Mouse (Mus musculus) myocyte (in vitro differentiated cells): ENCODE data around the gene Stox2. TPM values are rescaled to one million over a fixed set of nuclear protein-coding genes. Genes with fewer than 3 reads are reported as not detected.

Experiments
- H3K27me3 ChIP-seq: one replicate; pipeline ENCODE4 v1.6.1; 2011; ENCODE audit not compliant: control insufficient read depth, insufficient read depth, insufficient read length
- H3K36me3 ChIP-seq: one replicate; pipeline ENCODE4 v1.6.1; 2011; ENCODE audit not compliant: control insufficient read depth, insufficient read depth
- H3K4me2 ChIP-seq: one replicate; pipeline ENCODE4 v1.6.1; 2011; ENCODE audit warnings: low read depth, control low read depth
- H3K4me3 ChIP-seq: one replicate; pipeline ENCODE4 v1.5.1; 2011; ENCODE audit warnings: mild to moderate bottlenecking, control low read depth, moderate library complexity
- H3K79me2 ChIP-seq: one replicate; pipeline ENCODE4 v1.6.1; 2011; ENCODE audit not compliant: control insufficient read depth, insufficient read depth
- H3ac ChIP-seq: one replicate; pipeline ENCODE4 v1.6.1; 2011; ENCODE audit not compliant: control insufficient read depth, insufficient read length
- CEBPB ChIP-seq: IDR thresholded peaks from 2 replicates; pipeline ENCODE4 v1.6.1; 2011; ENCODE audit warnings: mild to moderate bottlenecking, moderate library complexity; ENCODE audit not compliant: poor library complexity, insufficient read depth, severe bottlenecking
- E2F4 ChIP-seq: IDR thresholded peaks from one replicate; pipeline ENCODE4 v1.6.1; 2011; ENCODE audit warnings: mild to moderate bottlenecking, control low read depth, moderate library complexity; ENCODE audit not compliant: insufficient read depth
- MAX ChIP-seq: IDR thresholded peaks from one replicate; pipeline ENCODE4 v1.6.1; 2011; ENCODE audit warnings: low read depth, mild to moderate bottlenecking, control low read depth
- MYOD1 ChIP-seq, 3 experiments: IDR thresholded peaks; one replicate each; pipeline ENCODE4 v1.6.1; 2011; ENCODE audit warnings: control low read depth in 2 of 3, low read depth in 2 of 3, mild to moderate bottlenecking in 2 of 3, moderate library complexity in 1 of 3; ENCODE audit not compliant: insufficient read length in 2 of 3, control insufficient read depth in 1 of 3
- MYOG ChIP-seq, 3 experiments: IDR thresholded peaks; one replicate each; pipeline ENCODE4 v1.6.1; 2011; ENCODE audit warnings: control low read depth in 2 of 3, low read depth in 2 of 3, mild to moderate bottlenecking in 2 of 3; ENCODE audit not compliant: insufficient read length in 2 of 3, control insufficient read depth in 1 of 3, insufficient read depth in 1 of 3
- POLR2A ChIP-seq: IDR thresholded peaks from one replicate; pipeline ENCODE4 v1.6.1; 2011; ENCODE audit warnings: low read depth, mild to moderate bottlenecking, control low read depth, moderate library complexity; ENCODE audit not compliant: insufficient read length
- POLR2AphosphoS2 ChIP-seq: IDR thresholded peaks from one replicate; pipeline ENCODE4 v1.6.1; 2011; ENCODE audit warnings: low read depth, control low read depth; ENCODE audit not compliant: insufficient read length
- REST ChIP-seq: IDR thresholded peaks from one replicate; pipeline ENCODE4 v1.6.1; 2011; ENCODE audit warnings: mild to moderate bottlenecking, control low read depth, moderate library complexity; ENCODE audit not compliant: insufficient read depth, insufficient read length
- SRF ChIP-seq: IDR thresholded peaks from one replicate; pipeline ENCODE4 v1.6.1; 2011; ENCODE audit warnings: low read depth; ENCODE audit not compliant: control insufficient read depth, insufficient read length
- TCF12 ChIP-seq: IDR thresholded peaks from one replicate; pipeline ENCODE4 v1.6.1; 2011; ENCODE audit warnings: mild to moderate bottlenecking, control low read depth; ENCODE audit not compliant: poor library complexity, insufficient read depth, severe bottlenecking
- TCF3 ChIP-seq: IDR thresholded peaks from one replicate; pipeline ENCODE4 v1.6.1; 2011; ENCODE audit warnings: low read depth, control low read depth; ENCODE audit not compliant: insufficient read length
- USF1 ChIP-seq: IDR thresholded peaks from one replicate; pipeline ENCODE4 v1.6.1; 2011; ENCODE audit warnings: low read depth, mild to moderate bottlenecking, control low read depth, moderate library complexity
- polyA plus RNA-seq: library from polyadenylated mRNA; unstranded; fragments of >200 nt; fragmentation: generic; extraction: Trizol; gene quantifications from one replicate; pipeline ENCODE4 v1.2.1, GENCODE M21; 2012; ENCODE audit warnings: missing spikeins

Gene Stox2
- polyA plus RNA-seq, 1 experiment: not detected

GRCm38 (mm10) chr8:47241421-47242078 is 204.6 kb downstream of the Stox2 start:
- Histone ChIP-seq H3K4me3 (no peak overlapping the region), H3K79me2 (no peaks in the 10 kb centered on the region), H3K4me2 (no peak overlapping the region), H3ac (no peak overlapping the region), H3K27me3 (no peaks in the 10 kb centered on the region), H3K36me3 (no peaks in the 10 kb centered on the region)
- TF ChIP-seq POLR2AphosphoS2 (no peak), MAX (no peak), SRF (no peak), REST (no peak), POLR2A (no peak), MYOD1 (IDR thresholded peaks at IDR 0.05; ENCODE audit: control insufficient read depth in 1 of 3, insufficient read length in 2 of 3, low read depth in 2 of 3) (no peak), TCF12 (no peak), USF1 (no peak), CEBPB (no peak), TCF3 (no peak), MYOG (IDR thresholded peaks at IDR 0.05; ENCODE audit: control insufficient read depth in 1 of 3, insufficient read depth in 1 of 3, insufficient read length in 2 of 3, low read depth in 2 of 3) (no peak), E2F4 (no peak)

DNA sequence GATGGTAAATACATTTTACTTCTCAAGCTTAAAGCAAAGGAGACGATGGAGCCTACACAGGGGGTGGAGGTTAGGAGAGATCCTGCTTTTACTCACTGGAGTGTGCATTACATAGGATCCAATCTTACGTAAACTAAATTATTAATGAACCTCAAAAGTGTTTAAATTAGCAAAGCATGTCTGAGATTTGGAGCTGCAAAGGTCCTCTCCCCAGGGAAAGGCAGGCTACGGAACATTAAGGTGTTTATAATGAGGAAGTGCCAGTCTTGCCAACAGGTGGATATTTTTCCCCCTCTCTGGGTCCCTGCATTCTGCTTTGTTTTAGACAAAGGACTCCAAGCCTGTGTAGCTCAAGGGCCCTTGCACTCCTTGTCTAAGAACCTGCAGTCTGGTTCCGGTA is 205.3 kb downstream of the Stox2 start:
- no peaks in the 10 kb centered on the region for H3K27me3 ChIP-seq
- H3K4me2 ChIP-seq: no peak overlapping the region
- no peaks in the 10 kb centered on the region for H3K79me2 ChIP-seq
- no peaks in the 10 kb centered on the region for H3K36me3 ChIP-seq
- no peak overlapping the region for H3K4me3 ChIP-seq
- no peak overlapping the region for H3ac ChIP-seq
- TF ChIP-seq USF1 (no peak), MAX (no peak), CEBPB (no peak), SRF (no peak), TCF12 (no peak)

- no peaks in the 10 kb centered on the region for H3K27me3 ChIP-seq
- H3K79me2 ChIP-seq: no peaks in the 10 kb centered on the region
- no peak overlapping the region for H3ac ChIP-seq
- TF ChIP-seq MAX (no peak), SRF (no peak), TCF3 (no peak), REST (no peak), E2F4 (no peak), CEBPB (no peak), TCF12 (no peak), POLR2AphosphoS2 (no peak), MYOD1 (IDR thresholded peaks at IDR 0.05; ENCODE audit: control insufficient read depth in 1 of 3, insufficient read length in 2 of 3, low read depth in 2 of 3) (no peak), POLR2A (no peak), MYOG (IDR thresholded peaks at IDR 0.05; ENCODE audit: control insufficient read depth in 1 of 3, insufficient read depth in 1 of 3, insufficient read length in 2 of 3, low read depth in 2 of 3) (no peak), USF1 (no peak)
- H3K36me3 ChIP-seq: no peaks in the 10 kb centered on the region
- no peak overlapping the region for H3K4me2 ChIP-seq
- no peak overlapping the region for H3K4me3 ChIP-seq
Measured at GRCm38 (mm10) chr8:47240266-47240665, 205.9 kb downstream of the Stox2 start.

DNA sequence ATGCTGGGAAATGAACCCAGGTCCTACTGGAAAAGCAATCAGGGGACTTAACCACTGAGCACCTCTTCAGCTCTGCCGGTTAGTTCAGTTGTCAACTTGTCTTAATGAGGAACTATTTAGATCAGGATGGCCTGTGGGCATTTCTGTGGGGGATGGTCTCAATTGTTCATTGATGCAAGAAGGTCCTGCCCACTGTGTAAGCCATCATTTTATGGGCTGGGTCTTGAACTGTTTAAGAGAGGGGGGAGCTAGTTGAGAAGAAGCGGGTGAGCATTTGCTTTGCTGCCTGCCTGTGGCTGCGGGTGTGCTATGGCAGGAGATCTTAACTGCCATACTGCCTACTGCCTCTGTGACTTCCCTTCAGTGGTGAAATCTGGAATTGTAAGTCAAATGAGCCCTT is 214.1 kb downstream of the Stox2 start:
- no peak overlapping the region for H3K4me2 ChIP-seq
- H3K79me2 ChIP-seq: no peaks in the 10 kb centered on the region
- H3K36me3 ChIP-seq: no peaks in the 10 kb centered on the region
- no peak overlapping the region for H3K4me3 ChIP-seq
- TF ChIP-seq USF1: no peak
- TF ChIP-seq TCF3: no peak
- TF ChIP-seq E2F4: no peak
- TF ChIP-seq MAX: no peak
- no peak for TF ChIP-seq MYOD1 (IDR thresholded peaks at IDR 0.05; ENCODE audit: control insufficient read depth in 1 of 3, insufficient read length in 2 of 3, low read depth in 2 of 3)
- TF ChIP-seq POLR2AphosphoS2: no peak
- TF ChIP-seq REST: no peak
- no peaks in the 10 kb centered on the region for H3K27me3 ChIP-seq
- no peak overlapping the region for H3ac ChIP-seq

DNA sequence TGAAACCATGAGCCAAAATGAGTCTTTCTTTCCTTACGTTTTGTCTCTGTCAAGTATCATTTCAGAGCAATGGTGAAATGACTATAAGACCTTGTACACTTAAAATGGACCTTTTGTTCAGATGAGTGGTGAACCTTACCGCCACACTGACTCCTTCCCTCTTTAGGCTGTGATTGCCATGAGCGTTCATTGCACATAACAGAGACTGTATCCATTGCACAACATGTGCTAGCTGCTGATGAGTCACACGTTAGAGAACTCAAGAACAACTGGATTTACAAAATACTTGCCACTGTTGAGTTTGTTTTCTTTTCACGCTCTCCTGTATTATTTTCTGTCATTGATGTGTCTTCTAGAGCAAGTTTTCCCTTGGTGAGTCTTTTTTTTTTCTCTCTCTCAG is 216.1 kb downstream of the Stox2 start:
- Histone ChIP-seq H3K79me2 (no peaks in the 10 kb centered on the region), H3K36me3 (no peaks in the 10 kb centered on the region), H3K27me3 (no peaks in the 10 kb centered on the region), H3K4me2 (no peak overlapping the region), H3K4me3 (no peak overlapping the region), H3ac (no peak overlapping the region)
- no peak for TF ChIP-seq TCF3
- TF ChIP-seq POLR2AphosphoS2: no peak
- no peak for TF ChIP-seq SRF
- TF ChIP-seq MYOG (IDR thresholded peaks at IDR 0.05; ENCODE audit: control insufficient read depth in 1 of 3, insufficient read depth in 1 of 3, insufficient read length in 2 of 3, low read depth in 2 of 3): no peak
- TF ChIP-seq E2F4: no peak
- no peak for TF ChIP-seq MYOD1 (IDR thresholded peaks at IDR 0.05; ENCODE audit: control insufficient read depth in 1 of 3, insufficient read length in 2 of 3, low read depth in 2 of 3)
- TF ChIP-seq MAX: no peak
- TF ChIP-seq USF1: no peak
- TF ChIP-seq POLR2A: no peak
- TF ChIP-seq TCF12: no peak
- no peak for TF ChIP-seq CEBPB
- TF ChIP-seq REST: no peak
